Mouse (Mus musculus) kidney, adult 18-20 months (tissue): ENCODE results near the gene Fbxl14.
A peak's percentile ranks its signal among the peaks of the same experiment; 100 is the strongest.

Experiments
- DNase-seq: peaks from one replicate; pipeline ENCODE4 v3.0.0; 2021

The Fbxl14 gene

DNA sequence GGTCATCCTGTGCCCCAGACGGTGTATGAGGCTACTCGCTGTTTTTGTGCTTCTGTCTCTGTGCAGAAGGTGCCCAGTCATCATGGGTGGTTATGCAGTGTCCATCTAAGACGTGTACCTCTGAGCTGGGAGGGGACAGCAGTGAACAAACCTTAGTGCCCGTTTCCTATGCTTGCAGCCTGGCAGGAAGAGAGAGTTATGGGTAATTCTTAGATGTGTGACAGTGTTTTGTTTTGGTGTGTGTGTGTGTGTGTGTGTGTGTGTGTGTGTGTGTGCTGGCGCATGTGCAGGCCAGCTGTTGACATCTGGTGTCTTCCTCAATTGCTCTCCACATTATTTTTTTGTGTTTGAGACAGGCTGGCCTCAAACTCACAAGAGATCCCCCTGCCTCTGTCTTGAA lies 20.6 kb downstream of the Fbxl14 start:
- DNase-seq, result no peak

DNA sequence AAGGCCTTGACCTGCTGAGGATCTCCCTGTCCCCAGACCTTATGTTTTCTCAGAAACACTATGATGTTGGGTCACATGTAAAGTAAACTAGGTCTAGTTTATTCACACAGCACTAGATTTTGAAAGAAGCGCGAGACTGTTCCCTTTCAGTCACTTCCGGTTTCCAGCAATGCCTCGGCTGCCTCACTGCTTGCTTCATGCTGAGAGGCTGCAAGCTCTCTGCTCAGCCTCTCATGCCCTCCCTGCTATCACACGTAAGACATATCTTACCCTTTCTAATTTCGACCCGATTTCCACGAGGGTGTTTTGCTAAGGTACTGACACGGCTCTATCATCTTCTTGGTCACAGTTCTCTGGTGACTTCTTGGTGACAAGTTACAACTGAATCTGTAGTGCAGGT lies 22.6 kb downstream of the Fbxl14 start:
- DNase-seq, result no peak

DNA sequence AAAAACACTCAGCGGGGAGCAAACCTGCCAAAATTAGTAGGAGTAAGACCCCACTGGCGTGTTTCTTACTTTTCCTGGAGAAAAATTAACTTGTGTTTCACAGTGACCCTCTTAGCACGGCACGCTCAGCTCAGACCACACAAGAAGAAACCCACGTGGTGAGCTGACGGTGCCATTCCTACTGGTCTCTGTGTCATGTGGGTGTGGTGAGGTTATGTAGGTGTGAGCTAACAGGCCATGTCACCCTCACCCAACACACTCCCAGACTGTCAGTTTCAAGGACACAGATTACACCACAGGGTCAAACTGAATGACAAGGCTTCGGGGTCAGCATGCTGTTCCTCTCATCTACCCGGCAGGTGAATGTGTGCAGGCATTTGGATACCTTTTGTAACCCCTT lies 25.3 kb downstream of the Fbxl14 start:
- no peak for DNase-seq

DNA sequence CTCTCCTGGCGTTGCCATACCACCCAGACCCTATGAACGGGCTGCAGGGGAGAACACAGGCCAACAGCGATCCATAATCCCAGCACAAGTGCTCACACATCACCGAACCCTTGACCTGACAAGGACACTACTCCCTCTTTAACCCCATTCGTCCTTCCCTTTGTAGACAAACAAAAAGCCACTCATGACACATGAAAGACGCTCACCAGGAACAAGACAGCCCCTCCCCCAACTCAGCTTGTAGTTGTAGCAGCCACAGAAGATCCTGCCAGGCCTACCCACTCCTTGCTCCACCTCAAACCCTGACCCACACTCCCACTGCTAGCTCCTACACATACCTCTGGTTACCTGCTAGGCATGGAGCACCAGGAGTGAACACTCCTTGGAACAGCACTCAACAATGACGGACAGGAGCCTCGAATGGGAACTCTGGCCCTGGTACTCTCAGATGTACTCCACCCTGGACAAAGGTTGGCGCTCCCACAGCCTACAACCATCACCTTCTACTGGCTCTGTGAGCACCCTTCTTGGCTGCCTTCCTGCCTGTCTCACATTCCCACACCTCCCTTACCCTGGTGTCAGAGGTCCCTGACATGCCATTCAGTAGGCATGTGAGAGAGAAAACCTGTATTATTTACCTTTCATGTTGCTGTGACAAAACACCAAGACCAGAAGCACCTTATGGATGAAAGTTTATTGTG lies 26.2 kb downstream of the Fbxl14 start:
- DNase-seq, result peak; percentile 34

DNA sequence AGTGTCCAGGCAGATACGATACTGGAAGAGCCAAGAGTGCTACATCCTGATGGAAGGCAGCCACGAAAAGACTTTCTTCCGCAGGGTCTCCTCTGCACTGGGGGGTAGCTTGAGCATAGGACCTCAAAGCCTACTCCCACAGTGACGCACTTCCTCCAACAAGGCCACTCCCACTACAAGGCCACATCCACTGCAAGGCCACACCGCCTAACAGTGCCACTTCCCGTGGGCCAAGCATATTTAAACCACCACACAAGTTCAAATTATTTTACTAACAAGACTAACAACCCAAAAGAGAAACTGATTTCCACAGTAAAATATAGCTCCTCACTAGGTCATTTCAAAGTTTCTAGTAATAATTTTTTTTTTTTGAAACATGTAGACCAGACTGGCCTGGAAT lies 28.8 kb downstream of the Fbxl14 start:
- DNase-seq, result no peak

DNA sequence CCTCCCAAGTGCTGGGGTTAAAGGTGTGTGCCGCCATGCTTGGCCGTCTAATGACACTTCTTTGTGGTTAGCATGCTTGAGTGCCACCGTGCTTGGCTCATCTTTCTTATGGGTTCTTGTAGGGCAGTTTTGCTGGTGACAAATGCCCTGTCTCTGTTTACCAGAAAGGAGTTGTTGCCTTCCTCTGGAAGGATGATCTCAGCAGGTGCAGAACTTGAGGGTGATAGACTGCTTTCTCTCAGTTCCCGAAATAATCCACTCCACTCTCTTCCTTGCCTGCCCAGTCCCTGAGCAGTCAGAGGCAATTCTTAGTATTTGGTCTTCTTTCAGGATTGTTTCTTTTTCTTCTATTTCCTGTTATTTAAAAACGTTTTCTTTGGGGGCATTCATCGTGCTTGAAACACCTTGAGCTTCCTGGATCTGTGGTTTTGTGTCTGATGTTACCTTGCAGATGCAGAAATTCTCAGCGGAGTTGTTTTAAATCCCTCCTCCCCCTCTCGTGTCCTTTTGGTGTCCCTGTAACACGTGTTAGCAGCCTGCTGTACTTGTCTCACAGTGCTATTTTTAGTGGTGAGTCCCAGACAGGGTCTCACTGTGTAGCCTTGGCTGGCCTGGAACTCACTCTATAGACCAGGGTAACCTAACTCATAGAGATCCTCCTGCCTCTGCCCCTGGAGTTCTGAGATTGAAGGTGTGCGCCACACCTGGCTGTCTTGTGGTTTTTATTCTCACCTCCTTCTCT lies 29.3 kb downstream of the Fbxl14 start:
- DNase-seq, result no peak

DNA sequence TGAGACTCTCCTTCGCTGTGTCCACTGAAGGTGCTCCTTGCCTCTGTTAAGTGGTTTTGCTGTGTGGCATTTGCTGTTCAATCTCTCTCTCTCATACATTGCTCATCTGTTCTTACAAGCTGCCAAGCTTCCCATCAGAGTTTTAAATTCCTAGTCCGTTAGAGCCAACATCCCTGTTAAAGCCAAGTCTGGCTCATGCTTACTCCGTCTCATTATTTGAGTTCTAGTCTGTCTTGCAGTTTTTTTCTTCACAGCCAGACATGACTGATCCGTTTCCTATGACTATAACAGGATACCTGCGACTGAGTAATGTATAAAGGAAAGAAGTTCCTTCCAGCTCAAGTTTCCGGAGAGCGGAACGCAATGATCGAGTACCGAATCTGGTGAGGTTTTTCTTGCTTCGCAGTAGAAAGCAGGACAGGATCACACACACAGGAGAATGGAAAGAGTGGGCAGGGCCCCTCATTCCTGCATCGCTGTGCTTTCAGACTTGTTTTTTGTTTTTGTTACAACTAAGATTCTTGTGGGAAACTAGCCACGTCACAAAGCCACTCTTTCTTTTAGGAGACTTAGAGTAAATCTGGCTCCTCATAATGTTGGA lies 30.1 kb downstream of the Fbxl14 start:
- no peak for DNase-seq

DNA sequence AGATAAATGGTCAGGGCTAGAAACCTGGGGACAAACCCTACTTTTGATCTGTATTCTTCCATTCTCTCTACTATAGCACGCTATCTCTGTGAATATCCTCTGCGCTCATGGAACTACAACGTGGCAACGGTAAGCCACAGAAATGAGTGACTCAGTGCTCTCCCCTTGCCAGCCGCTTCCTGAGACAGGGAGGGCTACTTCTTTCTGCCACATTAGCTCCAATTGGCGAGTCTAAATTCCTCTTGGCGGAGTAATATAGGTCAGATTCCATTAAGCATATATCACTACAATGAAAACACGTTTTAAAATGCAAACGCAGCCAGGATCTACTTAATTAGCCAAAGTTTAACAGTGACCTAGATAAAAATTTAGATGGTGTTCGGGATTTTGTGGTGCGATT lies 33.2 kb downstream of the Fbxl14 start:
- DNase-seq, result no peak

DNA sequence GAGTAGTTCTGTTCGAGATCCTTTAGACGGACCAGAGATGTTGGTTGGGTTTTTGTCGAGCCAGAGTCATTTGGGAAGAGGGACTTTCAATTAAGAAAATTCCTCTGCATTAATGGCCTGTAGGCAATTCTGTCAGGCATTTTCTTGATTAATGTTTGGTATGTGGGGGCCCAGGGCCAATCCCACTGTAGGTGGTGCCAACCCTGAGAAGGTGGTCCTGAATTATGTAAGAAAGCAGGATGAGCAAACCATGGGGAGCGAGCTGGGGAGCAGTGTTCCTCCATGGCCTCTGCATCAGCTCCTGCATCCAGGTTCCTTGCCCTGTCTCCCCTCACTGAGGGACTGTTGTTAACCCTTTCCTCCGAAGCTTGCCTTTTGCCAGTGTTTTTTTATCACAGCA lies 34.0 kb downstream of the Fbxl14 start:
- DNase-seq, result no peak

DNA sequence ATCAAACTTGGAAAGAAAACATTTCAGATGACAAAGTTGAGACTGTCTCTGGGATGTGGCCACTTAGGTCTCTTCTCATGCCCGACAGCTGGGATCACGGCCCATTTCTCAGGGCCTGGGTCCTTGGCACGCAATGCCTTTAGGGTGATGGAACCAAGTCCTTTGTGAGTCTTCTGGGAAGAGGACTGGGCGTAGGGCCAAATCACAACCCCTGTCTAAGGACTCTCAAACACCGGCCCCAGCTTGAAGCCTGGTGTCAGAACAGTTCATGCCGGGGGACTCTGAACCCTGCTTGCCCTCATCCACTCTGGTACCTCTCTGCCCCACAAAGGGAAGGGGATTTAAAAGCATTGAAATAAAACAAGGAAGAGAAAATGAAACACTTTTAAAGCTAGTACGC lies 34.6 kb downstream of the Fbxl14 start:
- DNase-seq, result no peak

DNA sequence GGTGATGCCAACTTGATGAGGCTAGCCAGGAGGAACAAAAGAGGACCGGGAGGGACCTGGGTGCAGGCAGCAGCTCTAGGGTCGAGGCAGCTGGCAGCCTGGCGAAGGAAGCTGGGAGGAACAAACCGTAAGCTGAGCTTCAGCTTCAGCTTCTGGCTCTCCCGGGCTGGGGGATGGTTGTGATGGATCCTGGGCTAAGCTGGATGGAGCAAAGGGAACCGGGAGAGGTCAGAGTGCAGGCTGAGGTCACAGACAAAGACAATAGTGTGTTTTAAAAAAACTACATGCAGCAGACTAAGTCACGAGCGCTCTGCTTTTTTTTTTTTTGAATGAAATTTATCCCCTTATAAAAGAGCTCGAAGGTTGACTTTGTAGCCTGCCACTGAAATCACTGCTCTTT lies 41.3 kb downstream of the Fbxl14 start:
- no peak for DNase-seq

DNA sequence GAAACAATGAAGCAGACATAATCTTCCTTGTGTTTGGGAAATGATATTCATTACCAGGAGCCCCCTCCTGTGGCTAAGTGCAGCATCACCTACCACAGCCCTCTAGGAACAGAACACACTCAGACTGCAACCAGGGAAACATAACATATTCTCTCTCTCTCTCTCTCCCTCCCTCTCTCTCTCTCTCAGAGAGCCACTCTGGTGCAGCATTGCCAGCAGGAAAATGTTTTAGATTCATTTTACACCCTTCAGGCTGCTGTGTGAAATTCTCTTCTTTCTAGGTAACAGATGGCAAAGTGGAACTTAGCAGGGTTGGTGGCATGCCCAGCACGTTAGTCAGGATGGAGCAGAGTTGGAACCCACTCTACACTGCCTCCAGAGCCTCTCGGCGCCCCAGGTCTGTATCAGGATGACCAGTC lies 42.0 kb downstream of the Fbxl14 start:
- no peak for DNase-seq

DNA sequence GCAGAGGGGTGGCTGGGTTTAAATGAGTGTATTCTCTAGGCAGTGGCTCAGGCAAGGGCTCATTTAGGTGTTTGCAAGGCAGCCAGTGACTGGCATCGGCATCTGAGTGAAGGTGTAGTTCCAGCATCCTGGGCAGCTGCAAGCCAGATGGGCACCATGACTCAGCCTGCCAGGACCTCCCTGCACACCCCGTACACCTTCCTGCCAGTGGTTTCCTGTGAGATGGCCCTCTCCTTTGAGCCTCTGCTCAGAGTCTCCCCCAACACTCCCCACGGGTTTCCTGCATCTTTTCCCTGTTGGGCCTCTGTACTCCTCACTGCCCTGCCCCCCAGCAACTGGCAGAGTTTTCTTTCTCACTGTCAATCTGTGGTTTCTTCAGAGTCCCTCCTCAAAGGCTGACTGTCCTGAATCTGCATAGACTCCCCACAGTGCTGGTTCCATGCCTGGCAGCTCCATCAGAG lies 42.5 kb downstream of the Fbxl14 start:
- no peak for DNase-seq

DNA sequence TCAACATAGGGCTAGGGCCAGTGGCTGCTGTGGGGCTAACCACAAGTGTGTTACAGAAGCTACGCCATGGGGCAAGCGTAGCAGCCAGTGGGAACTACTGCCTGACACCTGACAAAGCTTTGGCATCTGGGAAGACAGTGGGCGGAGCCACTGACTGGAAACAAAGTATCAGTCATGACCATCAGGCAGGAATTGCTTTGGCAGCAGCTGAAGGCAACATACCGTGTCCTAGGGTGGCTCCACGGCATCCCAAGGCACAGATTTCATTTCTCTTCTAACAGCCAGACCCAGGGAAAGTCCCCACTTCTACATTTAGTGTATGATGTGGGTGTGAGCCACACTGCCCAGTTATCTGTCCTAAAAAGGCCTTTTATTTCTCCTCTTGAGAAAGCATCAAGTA lies 47.0 kb downstream of the Fbxl14 start:
- DNase-seq, result no peak

DNA sequence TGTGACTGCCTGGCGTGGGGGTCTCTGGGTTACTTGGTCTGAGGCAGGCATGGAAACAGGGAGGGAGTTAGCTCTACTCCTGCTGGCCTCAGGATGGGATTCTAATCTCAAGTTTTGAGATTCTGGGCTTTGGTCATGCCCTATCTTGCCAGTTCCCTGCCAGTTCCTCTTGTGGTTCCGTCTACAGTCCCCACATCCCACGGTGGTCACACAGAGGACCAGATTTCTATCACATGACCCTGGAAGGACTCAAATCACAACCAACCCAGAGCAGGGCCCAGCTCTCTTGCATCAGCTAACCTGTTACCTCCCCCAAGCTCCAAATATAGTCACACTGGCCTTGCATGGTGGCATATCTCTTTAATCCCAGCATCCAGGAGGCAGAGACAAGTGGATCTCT lies 50.2 kb downstream of the Fbxl14 start:
- no peak for DNase-seq
